Mouse (Mus musculus): Measurements from ENCODE around the gene Safb2.

DNA sequence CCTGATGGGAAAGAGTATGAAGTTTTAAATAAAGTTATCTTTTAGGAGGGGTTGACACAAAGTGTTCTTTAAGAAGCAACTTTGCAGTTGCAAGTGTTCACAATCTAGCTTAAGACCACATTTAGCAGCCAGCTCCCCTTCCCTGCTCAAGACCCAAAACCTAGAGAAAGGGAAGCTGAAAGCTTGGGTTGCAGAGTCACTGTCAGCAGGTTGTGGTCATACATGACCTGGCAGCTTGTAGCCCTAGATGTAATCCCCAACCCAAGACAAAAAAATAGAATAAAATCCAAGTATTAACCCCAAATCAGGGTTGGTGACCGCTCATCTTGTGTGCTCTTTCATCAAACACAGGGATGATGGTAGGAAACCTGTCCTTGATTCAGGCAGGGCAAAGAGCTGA, 1.3 kb downstream of the Safb2 start:
- no peak for TF ChIP-seq POLR2A (IDR thresholded peaks at IDR 0.05; ENCODE audit: borderline replicate concordance, control insufficient read depth, low read depth, low read length)
- no peak for TF ChIP-seq CTCF (IDR thresholded peaks at IDR 0.05; ENCODE audit: control insufficient read depth, insufficient read depth, low read length)

Measured in bone marrow, adult 2 months (tissue).